Mouse (Mus musculus) kidney, postnatal 0 days (tissue): Measurements from ENCODE around the gene Cyp4x1. TPM values are rescaled to one million over a fixed set of nuclear protein-coding genes. Genes with fewer than 3 reads are reported as not detected.

Experiments used
- ATAC-seq: fragments of 200-750 bp; cut with Nextera tagmentation; replicated peaks from 2 replicates; pipeline ENCODE4 v1.8.0; 2017; ENCODE audit warnings: low read depth, moderate number of reproducible peaks, moderate TSS enrichment, moderate library complexity; ENCODE audit not compliant: low FRiP score
- DNase-seq: peaks from one replicate; pipeline ENCODE4 v3.0.0-alpha.2; 2016; ENCODE audit warnings: low spot score
- H3K27ac ChIP-seq: fragments of 300-500 bp; sonication (generic); 2 replicates; pipeline ENCODE4 v1.5.1; 2014; ENCODE audit warnings: mild to moderate bottlenecking
- H3K27me3 ChIP-seq: fragments of 300-500 bp; sonication (generic); 2 replicates; pipeline ENCODE4 v1.6.1; 2014; ENCODE audit warnings: low read length, mixed read lengths; ENCODE audit not compliant: insufficient read depth
- H3K36me3 ChIP-seq: fragments of 300-500 bp; sonication (generic); 2 replicates; pipeline ENCODE4 v1.6.1; 2014; ENCODE audit warnings: low read length, mixed read lengths; ENCODE audit not compliant: insufficient read depth
- H3K4me1 ChIP-seq: fragments of 300-500 bp; sonication (generic); replicated peaks from 2 replicates; pipeline ENCODE4 v1.6.1; 2014; ENCODE audit warnings: antibody characterized with exemption, low read length, mixed read lengths; ENCODE audit not compliant: insufficient read depth
- H3K4me2 ChIP-seq: fragments of 300-500 bp; sonication (generic); 2 replicates; pipeline ENCODE4 v1.6.1; 2014; ENCODE audit warnings: mild to moderate bottlenecking, low read length, moderate library complexity, mixed read lengths
- H3K4me3 ChIP-seq: fragments of 300-500 bp; sonication (generic); replicated peaks from 2 replicates; pipeline ENCODE4 v1.5.1; 2014; ENCODE audit warnings: low read depth, low read length
- H3K9ac ChIP-seq: fragments of 300-500 bp; sonication (generic); 2 replicates; pipeline ENCODE4 v1.6.1; 2014; ENCODE audit warnings: low read depth, low read length
- H3K9me3 ChIP-seq: fragments of 300-500 bp; sonication (generic); replicated peaks from 2 replicates; pipeline ENCODE4 v1.6.1; 2016; ENCODE audit warnings: low read length, inconsistent platforms, mixed read lengths
- CTCF ChIP-seq: IDR thresholded peaks from 2 replicates; pipeline ENCODE4 v1.5.1; 2016; ENCODE audit warnings: antibody characterized with exemption, low read depth, mild to moderate bottlenecking, moderate library complexity
- WGBS: fragments of 180-500 bp; shearing (Covaris S2); extraction: QIAGEN DNeasy Blood & Tissue Kit; methylation state at CpG from one replicate; pipeline ENCODE4 v1.1.7; 2014; 5-methylcytosine and 5-hydroxymethylcytosine counted together
- polyA plus RNA-seq: library from polyadenylated mRNA; unstranded; fragments of >200 nt; fragmentation: Nextera tagmentation; extraction: Ambion mirVana; gene quantifications from 2 replicates; pipeline ENCODE4 v1.2.1, GENCODE M21; 2015

Cyp4x1 gene
- polyA plus RNA-seq, 1 experiment from 2014 or later, result 0.21 TPM

- no peak overlapping the region for H3K9ac ChIP-seq
- WGBS, result 91% methylated on average over 2 of the region's 2 CpGs
- TF ChIP-seq CTCF, result no peak
- DNase-seq (no peak), ATAC-seq (no peak)
- peaks cover 4% of the 10 kb centered on the region; the same call in 1 of the 2 replicates for H3K4me1 ChIP-seq
- no peaks in the 10 kb centered on the region for H3K27me3 ChIP-seq
- no peak overlapping the region for H3K4me3 ChIP-seq
- H3K27ac ChIP-seq, result 0 out of 2 replicates have a peak overlapping the region, but pooled peaks have one; percentile 76
- no peaks in the 10 kb centered on the region for H3K9me3 ChIP-seq
- no peaks in the 10 kb centered on the region for H3K36me3 ChIP-seq
- no peak overlapping the region for H3K4me2 ChIP-seq
Observed at GRCm38 (mm10) chr4:115094056-115094455, 40.0 kb downstream of the Cyp4x1 start.

- H3K36me3 ChIP-seq, result no peaks in the 10 kb centered on the region
- peaks cover 6% of the 10 kb centered on the region; the same call in 1 of the 2 replicates for H3K4me1 ChIP-seq
- H3K27ac ChIP-seq, result peak overlapping the region; percentile 76
- no peak overlapping the region for H3K4me3 ChIP-seq
- no peaks in the 10 kb centered on the region for H3K27me3 ChIP-seq
- DNase-seq (peak; percentile 50), ATAC-seq (peak; percentile 30; the same call in 1 of the 2 replicates)
- no peak for TF ChIP-seq CTCF
- no peaks in the 10 kb centered on the region for H3K9me3 ChIP-seq
- no peak overlapping the region for H3K4me2 ChIP-seq
- H3K9ac ChIP-seq, result no peak overlapping the region
- 57% methylated on average over 4 of the region's 4 CpGs for WGBS
Observed at GRCm38 (mm10) chr4:115093331-115093864, 40.7 kb downstream of the Cyp4x1 start.

GRCm38 (mm10) chr4:115091806-115092205 is 42.3 kb downstream of the Cyp4x1 start:
- DNase-seq (no peak), ATAC-seq (no peak)
- 0 out of 2 replicates have a peak overlapping the region, but pooled peaks have one; percentile 50 for H3K4me2 ChIP-seq
- H3K27ac ChIP-seq, result 0 out of 2 replicates have a peak overlapping the region, but pooled peaks have one; percentile 11
- peaks cover 13% of the 10 kb centered on the region; the same call in 1 of the 2 replicates for H3K4me1 ChIP-seq
- no peak for TF ChIP-seq CTCF
- WGBS, result 72% methylated on average over 3 of the region's 3 CpGs
- H3K9me3 ChIP-seq, result no peaks in the 10 kb centered on the region
- no peak overlapping the region for H3K9ac ChIP-seq
- H3K27me3 ChIP-seq, result no peaks in the 10 kb centered on the region
- H3K36me3 ChIP-seq, result no peaks in the 10 kb centered on the region
- H3K4me3 ChIP-seq, result no peak overlapping the region

- Histone ChIP-seq H3K4me3 (no peak overlapping the region), H3K36me3 (no peaks in the 10 kb centered on the region), H3K4me2 (peak overlapping the region; percentile 50), H3K4me1 (0 out of 2 replicates have a peak, but pooled peaks cover 12% of the 10 kb centered on the region), H3K9me3 (no peaks in the 10 kb centered on the region), H3K9ac (no peak overlapping the region), H3K27ac (peak overlapping the region; percentile 91), H3K27me3 (no peaks in the 10 kb centered on the region)
- WGBS, result 63% methylated on average over 2 of the region's 2 CpGs
- peak; percentile 52 for ATAC-seq
- TF ChIP-seq CTCF, result no peak
- peak; percentile 12 for DNase-seq
Observed at GRCm38 (mm10) chr4:115090592-115090991, 43.5 kb downstream of the Cyp4x1 start.

GRCm38 (mm10) chr4:115088611-115089338 is 45.3 kb downstream of the Cyp4x1 start, which contains the start of gene Pdzk1ip1:
TSS of gene Pdzk1ip1 (plus strand) at chr4:115088708.
- Histone ChIP-seq H3K4me2 (peak within 1 kb of the TSS; percentile 50), H3K27ac (peak within 1 kb of the TSS; percentile 91), H3K36me3 (no peaks in the 10 kb centered on the region), H3K9ac (peak within 1 kb of the TSS; percentile 60), H3K4me3 (peak within 1 kb of the TSS; percentile 35), H3K4me1 (0 out of 2 replicates have a peak, but pooled peaks cover 12% of the 10 kb centered on the region), H3K27me3 (no peaks in the 10 kb centered on the region), H3K9me3 (no peaks in the 10 kb centered on the region)
- ATAC-seq (peak; percentile 76), DNase-seq (peak; percentile 57)
- WGBS, result 15% methylated on average over 11 of the region's 11 CpGs
- no peak for TF ChIP-seq CTCF

GRCm38 (mm10) chr4:115086763-115087415 is 47.2 kb downstream of the Cyp4x1 start:
- TF ChIP-seq CTCF, result no peak
- 28% methylated on average over 3 of the region's 3 CpGs for WGBS

More at GRCm38 (mm10) chr4:115086763-115087415, 47.2 kb downstream of the Cyp4x1 start:
- H3K36me3 ChIP-seq, result no peaks in the 10 kb centered on the region
- H3K4me2 ChIP-seq, result no peak overlapping the region
- no peak overlapping the region for H3K4me3 ChIP-seq
- ATAC-seq (no peak), DNase-seq (peak; percentile 43)
- H3K27ac ChIP-seq, result peak overlapping the region; percentile 91
- no peak overlapping the region for H3K9ac ChIP-seq
- no peaks in the 10 kb centered on the region for H3K27me3 ChIP-seq
- no peaks in the 10 kb centered on the region for H3K9me3 ChIP-seq
- H3K4me1 ChIP-seq, result 0 out of 2 replicates have a peak, but pooled peaks cover 12% of the 10 kb centered on the region
